Mouse (Mus musculus) thymus, postnatal 10 days (tissue): Measurements from ENCODE around the gene Pde4d.
A peak's percentile ranks its signal among the peaks of the same experiment; 100 is the strongest.

ENCODE experiments used
- DNase-seq, 2 experiments: peaks; one replicate each; pipeline ENCODE4 v3.0.0; 2021; ENCODE audit warnings: low spot score in 2 of 2

The Pde4d gene

GRCm38 (mm10) chr13:109293011-109293410, 843.3 kb downstream of the Pde4d start:
- DNase-seq, result no peak

GRCm38 (mm10) chr13:109296347-109297037, 846.7 kb downstream of the Pde4d start:
- no peak for DNase-seq

- DNase-seq, result no peak
Observed at GRCm38 (mm10) chr13:109298852-109299251, 849.1 kb downstream of the Pde4d start.

GRCm38 (mm10) chr13:109299511-109300250, 849.9 kb downstream of the Pde4d start:
- no peak for DNase-seq

- DNase-seq, result no peak
Observed at GRCm38 (mm10) chr13:109312542-109312941, 862.8 kb downstream of the Pde4d start.

- DNase-seq, result no peak
Observed at GRCm38 (mm10) chr13:109315608-109316007, 865.9 kb downstream of the Pde4d start.

- no peak for DNase-seq
Observed at GRCm38 (mm10) chr13:109317644-109318043, 867.9 kb downstream of the Pde4d start.

GRCm38 (mm10) chr13:109318434-109318998, 868.8 kb downstream of the Pde4d start:
- no peak for DNase-seq

- no peak for DNase-seq
Observed at GRCm38 (mm10) chr13:109326061-109326460, 876.3 kb downstream of the Pde4d start.

GRCm38 (mm10) chr13:109331563-109331962, 881.8 kb downstream of the Pde4d start:
- DNase-seq, result no peak

- no peak for DNase-seq
Observed at GRCm38 (mm10) chr13:109341902-109342301, 892.2 kb downstream of the Pde4d start.

GRCm38 (mm10) chr13:109342469-109342868, 892.7 kb downstream of the Pde4d start:
- no peak for DNase-seq

- DNase-seq, result peak in 1 of 2 experiments; percentile 54
Observed at GRCm38 (mm10) chr13:109343596-109343995, 893.8 kb downstream of the Pde4d start.

GRCm38 (mm10) chr13:109347770-109348169, 898.0 kb downstream of the Pde4d start:
- no peak for DNase-seq

GRCm38 (mm10) chr13:109348316-109348715, 898.6 kb downstream of the Pde4d start:
- no peak for DNase-seq

- no peak for DNase-seq
Observed at GRCm38 (mm10) chr13:109350100-109350499, 900.4 kb downstream of the Pde4d start.

- no peak for DNase-seq
Observed at GRCm38 (mm10) chr13:109354017-109354416, 904.3 kb downstream of the Pde4d start.

- no peak for DNase-seq
Observed at GRCm38 (mm10) chr13:109356252-109356651, 906.5 kb downstream of the Pde4d start.

- DNase-seq, result no peak
Observed at GRCm38 (mm10) chr13:109359994-109360393, 910.2 kb downstream of the Pde4d start.

- no peak for DNase-seq
Observed at GRCm38 (mm10) chr13:109362340-109362739, 912.6 kb downstream of the Pde4d start.

- no peak for DNase-seq
Observed at GRCm38 (mm10) chr13:109374465-109374864, 924.7 kb downstream of the Pde4d start.

- DNase-seq, result no peak
Observed at GRCm38 (mm10) chr13:109376681-109377080, 926.9 kb downstream of the Pde4d start.

- no peak for DNase-seq
Observed at GRCm38 (mm10) chr13:109380149-109380548, 930.4 kb downstream of the Pde4d start.
